Mouse (Mus musculus) midbrain, embryonic 13.5 days (tissue): ENCODE data around the gene Ganab. TPM values are rescaled to one million over a fixed set of nuclear protein-coding genes. Genes with fewer than 3 reads are reported as not detected.
A peak's percentile ranks its signal among the peaks of the same experiment; 100 is the strongest.

ENCODE experiments used
- ATAC-seq: fragments of 200-750 bp; cut with Nextera tagmentation; 2 replicates; pipeline ENCODE4 v1.8.0; 2017; ENCODE audit warnings: mild to moderate bottlenecking, moderate TSS enrichment, moderate library complexity
- H3K27ac ChIP-seq: fragments of 300-500 bp; sonication (generic); 2 replicates; pipeline ENCODE4 v1.5.1; 2015; ENCODE audit warnings: inconsistent platforms, mild to moderate bottlenecking, moderate library complexity
- H3K27me3 ChIP-seq: fragments of 300-500 bp; sonication (generic); 2 replicates; pipeline ENCODE4 v1.6.1; 2015; ENCODE audit warnings: mild to moderate bottlenecking, inconsistent platforms
- H3K36me3 ChIP-seq: fragments of 300-500 bp; sonication (generic); 2 replicates; pipeline ENCODE4 v1.6.1; 2015; ENCODE audit warnings: mild to moderate bottlenecking, inconsistent platforms
- H3K4me1 ChIP-seq: fragments of 300-500 bp; sonication (generic); replicated peaks from 2 replicates; pipeline ENCODE4 v1.6.1; 2015; ENCODE audit warnings: inconsistent platforms
- H3K4me2 ChIP-seq: fragments of 300-500 bp; sonication (generic); replicated peaks from 2 replicates; pipeline ENCODE4 v1.6.1; 2015; ENCODE audit warnings: moderate library complexity, mild to moderate bottlenecking, inconsistent platforms
- H3K4me3 ChIP-seq: fragments of 300-500 bp; sonication (generic); replicated peaks from 2 replicates; pipeline ENCODE4 v1.5.1; 2015; ENCODE audit warnings: mild to moderate bottlenecking, inconsistent platforms
- H3K9ac ChIP-seq: fragments of 300-500 bp; sonication (generic); replicated peaks from 2 replicates; pipeline ENCODE4 v1.6.1; 2015; ENCODE audit warnings: mild to moderate bottlenecking, inconsistent platforms
- H3K9me3 ChIP-seq: fragments of 300-500 bp; sonication (generic); 2 replicates; pipeline ENCODE4 v1.6.1; 2016; ENCODE audit warnings: mild to moderate bottlenecking, inconsistent platforms
- WGBS: fragments of 180-500 bp; shearing (Covaris S2); methylation state at CpG from one replicate; pipeline ENCODE4 v1.1.7; 2015; 5-methylcytosine and 5-hydroxymethylcytosine counted together
- microRNA-seq: library from miRNA; unstranded; fragments of <30 nt; microRNA quantifications from one replicate; pipeline ENCODE4, GENCODE M21; 2016
- polyA plus RNA-seq: library from polyadenylated mRNA; unstranded; fragments of >200 nt; fragmentation: Nextera tagmentation; extraction: Ambion mirVana; gene quantifications from 2 replicates; pipeline ENCODE4 v1.2.1, GENCODE M21; 2015

Gene Ganab
- polyA plus RNA-seq, 1 experiment from 2014 or later: 99.8 TPM

- Histone ChIP-seq H3K9ac (peak overlapping the region; percentile 75), H3K27me3 (no peaks in the 10 kb centered on the region), H3K4me3 (peak overlapping the region; percentile 77), H3K4me1 (peaks cover 38% of the 10 kb centered on the region), H3K36me3 (peaks cover 67% of the 10 kb centered on the region), H3K4me2 (peak overlapping the region; percentile 89), H3K27ac (peak overlapping the region; percentile 74), H3K9me3 (no peaks in the 10 kb centered on the region)
- WGBS: 11% methylated on average over 9 of the region's 9 CpGs
- no peak for ATAC-seq
These were observed 56.3 kb downstream of the Ganab start for GRCm38 (mm10) chr19:8954171-8954570.

- no peak overlapping the region for H3K4me3 ChIP-seq
- H3K27me3 ChIP-seq: no peaks in the 10 kb centered on the region
- H3K4me2 ChIP-seq: no peak overlapping the region
- no peak for ATAC-seq
- H3K9ac ChIP-seq: no peak overlapping the region
- H3K4me1 ChIP-seq: peaks cover 14% of the 10 kb centered on the region
- H3K36me3 ChIP-seq: peaks cover 81% of the 10 kb centered on the region
- H3K9me3 ChIP-seq: no peaks in the 10 kb centered on the region
- H3K27ac ChIP-seq: no peak overlapping the region
- WGBS: 89% methylated on average over 2 of the region's 2 CpGs
These were observed 64.4 kb downstream of the Ganab start for GRCm38 (mm10) chr19:8962256-8962655.

DNA sequence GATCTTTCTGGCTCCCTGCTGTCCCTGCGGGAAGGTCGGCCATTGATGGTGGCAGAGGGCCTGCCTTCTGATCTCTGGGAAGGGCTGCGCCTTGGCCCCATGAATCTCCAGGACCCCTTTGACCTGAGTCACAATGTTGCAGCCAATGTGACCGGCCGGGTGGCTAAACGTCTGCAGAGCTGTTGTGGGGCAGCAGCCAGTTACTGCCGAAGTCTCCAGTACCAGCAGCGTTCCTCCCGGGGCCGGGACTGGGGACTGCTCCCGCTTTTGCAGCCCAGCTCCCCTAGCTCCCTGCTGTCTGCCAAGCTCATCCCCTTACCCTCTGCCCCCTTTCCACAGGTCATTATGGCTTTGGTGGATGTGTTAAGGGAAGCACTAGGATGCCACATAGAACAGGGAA, 67.2 kb downstream of the Ganab start:
- no peak overlapping the region for H3K9ac ChIP-seq
- no peaks in the 10 kb centered on the region for H3K9me3 ChIP-seq
- no peak overlapping the region for H3K4me2 ChIP-seq
- no peak overlapping the region for H3K4me3 ChIP-seq
- WGBS: 87% methylated on average over 11 of the region's 11 CpGs
- ATAC-seq: no peak
- H3K36me3 ChIP-seq: peaks cover 71% of the 10 kb centered on the region
- no peak overlapping the region for H3K27ac ChIP-seq
- no peaks in the 10 kb centered on the region for H3K27me3 ChIP-seq
- peaks cover 27% of the 10 kb centered on the region for H3K4me1 ChIP-seq

DNA sequence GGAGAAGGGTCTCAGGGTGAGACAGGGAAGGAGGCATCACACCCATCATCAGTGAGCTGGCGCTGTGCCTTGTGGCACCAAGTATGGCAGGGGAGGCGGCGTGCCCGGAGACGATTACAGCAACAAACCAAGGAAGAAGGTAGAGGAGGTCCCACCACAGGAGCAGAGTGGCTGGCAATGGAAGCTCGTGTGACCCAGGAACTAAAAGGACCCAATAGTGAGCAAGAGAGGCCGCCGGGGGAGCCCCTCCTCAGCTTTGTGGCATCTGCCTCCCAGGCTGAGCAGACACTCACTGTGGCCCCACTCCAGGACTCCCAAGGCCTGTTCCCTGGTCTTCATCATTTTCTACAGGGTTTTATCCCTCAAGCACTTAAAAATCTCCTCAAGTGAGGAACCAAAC, 67.9 kb downstream of the Ganab start:
- H3K4me2 ChIP-seq: peak overlapping the region; percentile 95
- WGBS: 80% methylated on average over 8 of the region's 8 CpGs
- H3K4me3 ChIP-seq: peak overlapping the region; percentile 83
- H3K9me3 ChIP-seq: no peaks in the 10 kb centered on the region
- H3K27me3 ChIP-seq: no peaks in the 10 kb centered on the region
- H3K9ac ChIP-seq: peak overlapping the region; percentile 53; the same call in 1 of the 2 replicates
- H3K27ac ChIP-seq: peak overlapping the region; percentile 72; the same call in 1 of the 2 replicates
- ATAC-seq: no peak
- peaks cover 71% of the 10 kb centered on the region for H3K36me3 ChIP-seq
- peaks cover 27% of the 10 kb centered on the region for H3K4me1 ChIP-seq

- H3K9ac ChIP-seq: peak overlapping the region; percentile 53
- H3K27me3 ChIP-seq: no peaks in the 10 kb centered on the region
- 54% methylated on average over 5 of the region's 5 CpGs for WGBS
- peaks cover 71% of the 10 kb centered on the region for H3K36me3 ChIP-seq
- no peaks in the 10 kb centered on the region for H3K9me3 ChIP-seq
- H3K4me3 ChIP-seq: peak overlapping the region; percentile 83
- peaks cover 27% of the 10 kb centered on the region for H3K4me1 ChIP-seq
- ATAC-seq: no peak
- peak overlapping the region; percentile 72 for H3K27ac ChIP-seq
- H3K4me2 ChIP-seq: peak overlapping the region; percentile 95
These were observed 68.3 kb downstream of the Ganab start for GRCm38 (mm10) chr19:8966198-8966589.

Small RNA genes lying within 50 kb of the gene (microRNA-seq; reads per million reads assigned to microRNA genes)
- not detected for gene Mir5136

Other genes with a start within 250 kb of the Ganab start
- gene Chrm1, start 234.3 kb upstream of the Ganab start, polyA plus RNA-seq: 0.31 and 0.58 TPM in 2 replicates
- gene Slc3a2, start 174.7 kb upstream of the Ganab start, polyA plus RNA-seq: 151 and 153 TPM in 2 replicates
- 89.1 and 93.4 TPM in 2 replicates for gene Wdr74, start 162.2 kb upstream of the Ganab start, polyA plus RNA-seq
- 2.2 and 2.5 TPM in 2 replicates for gene 1700092M07Rik, start 157.4 kb upstream of the Ganab start, polyA plus RNA-seq
- gene Stx5a, start 156.7 kb upstream of the Ganab start, polyA plus RNA-seq: 121 and 127 TPM in 2 replicates
- 195 and 206 TPM in 2 replicates for gene Nxf1, start 141.0 kb upstream of the Ganab start, polyA plus RNA-seq
- 264 and 280 TPM in 2 replicates for gene Tmem223, start 127.1 kb upstream of the Ganab start, polyA plus RNA-seq
- gene Tmem179b, start 123.6 kb upstream of the Ganab start, polyA plus RNA-seq: 35.8 and 38.1 TPM in 2 replicates
- 28.8 and 30.5 TPM in 2 replicates for gene Taf6l, start 111.7 kb upstream of the Ganab start, polyA plus RNA-seq
- gene Polr2g, start 99.5 kb upstream of the Ganab start, polyA plus RNA-seq: 163 and 164 TPM in 2 replicates
- 8.1 and 8.3 TPM in 2 replicates for gene Zbtb3, start 95.5 kb upstream of the Ganab start, polyA plus RNA-seq
- gene Ttc9c, start 78.7 kb upstream of the Ganab start, polyA plus RNA-seq: 66.1 and 70.3 TPM in 2 replicates
- gene Hnrnpul2, start 78.1 kb upstream of the Ganab start, polyA plus RNA-seq: 6.1 and 6.4 TPM in 2 replicates
- not detected in 2 replicates for gene AC129217.1, start 68.3 kb upstream of the Ganab start, polyA plus RNA-seq
- gene Bscl2, start 60.6 kb upstream of the Ganab start, polyA plus RNA-seq: 78.9 and 83.7 TPM in 2 replicates
- gene Gng3, start 58.9 kb upstream of the Ganab start, polyA plus RNA-seq: 310 and 338 TPM in 2 replicates
- 0.23 and 0.62 TPM in 2 replicates for gene Lrrn4cl, start 47.3 kb upstream of the Ganab start, polyA plus RNA-seq
- gene Ubxn1, start 26.6 kb upstream of the Ganab start, polyA plus RNA-seq: 167 and 168 TPM in 2 replicates
- 66.5 and 71.5 TPM in 2 replicates for gene Uqcc3, start 17.1 kb upstream of the Ganab start, polyA plus RNA-seq
- gene Lbhd1, start 14.3 kb upstream of the Ganab start, polyA plus RNA-seq: 61.5 and 61.8 TPM in 2 replicates
- gene Gm49403, start 14.1 kb upstream of the Ganab start, polyA plus RNA-seq: not detected in 2 replicates
- gene 1810009A15Rik, start 9.2 kb upstream of the Ganab start, polyA plus RNA-seq: 56.1 and 70.3 TPM in 2 replicates
- 0.54 TPM in 1 of 2 replicates, not detected in the other for gene Gm49416, start 9.1 kb upstream of the Ganab start, polyA plus RNA-seq
- 34.8 and 38.9 TPM in 2 replicates for gene Ints5, start 5.1 kb upstream of the Ganab start, polyA plus RNA-seq
- gene B3gat3, start 22.3 kb downstream of the Ganab start, polyA plus RNA-seq: 82.2 and 89.5 TPM in 2 replicates
- gene Rom1, start 31.3 kb downstream of the Ganab start, polyA plus RNA-seq: 1.9 and 2.4 TPM in 2 replicates
- 8.7 and 9.2 TPM in 2 replicates for gene Eml3, start 31.5 kb downstream of the Ganab start, polyA plus RNA-seq
- 149 and 153 TPM in 2 replicates for gene Mta2, start 43.8 kb downstream of the Ganab start, polyA plus RNA-seq
- 32.4 and 32.6 TPM in 2 replicates for gene Tut1, start 55.8 kb downstream of the Ganab start, polyA plus RNA-seq
- gene Eef1g, start 69.0 kb downstream of the Ganab start, polyA plus RNA-seq: 334 and 335 TPM in 2 replicates
- 3.7 and 4.9 TPM in 2 replicates for gene Ahnak, start 91.2 kb downstream of the Ganab start, polyA plus RNA-seq
- not detected in 2 replicates for gene Scgb1a1, start 189.9 kb downstream of the Ganab start, polyA plus RNA-seq
- 13.6 and 17.2 TPM in 2 replicates for gene Asrgl1, start 237.6 kb downstream of the Ganab start, polyA plus RNA-seq